Mouse (Mus musculus): ENCODE measurements around the gene Dnah10. TPM values are rescaled to one million over a fixed set of nuclear protein-coding genes. Genes with fewer than 3 reads are reported as not detected.

Gene Dnah10
- total RNA-seq, 2 experiments from 2014 or later: 0.03 to 0.05 TPM

DNA sequence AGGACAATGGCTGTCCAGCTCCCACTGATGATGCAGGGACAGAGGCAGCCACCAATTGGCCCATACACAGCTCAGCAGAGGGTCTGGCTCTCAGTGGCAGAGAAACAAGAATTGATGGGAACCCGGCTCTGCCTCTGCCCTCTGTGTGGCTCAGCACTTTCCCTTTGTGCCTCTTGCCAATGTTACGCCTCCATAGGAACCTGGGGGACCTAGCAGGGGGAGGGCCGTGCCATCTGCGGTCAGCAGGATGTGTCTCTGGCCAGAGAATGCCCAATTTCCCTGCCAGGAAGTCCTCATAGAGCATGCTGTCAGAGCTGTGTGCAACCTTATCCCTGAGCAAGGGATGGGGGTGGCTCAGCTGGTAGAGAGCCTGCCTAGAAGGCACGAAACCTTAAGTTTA is 89.9 kb downstream of the Dnah10 start:
- no peak for DNase-seq

DNA sequence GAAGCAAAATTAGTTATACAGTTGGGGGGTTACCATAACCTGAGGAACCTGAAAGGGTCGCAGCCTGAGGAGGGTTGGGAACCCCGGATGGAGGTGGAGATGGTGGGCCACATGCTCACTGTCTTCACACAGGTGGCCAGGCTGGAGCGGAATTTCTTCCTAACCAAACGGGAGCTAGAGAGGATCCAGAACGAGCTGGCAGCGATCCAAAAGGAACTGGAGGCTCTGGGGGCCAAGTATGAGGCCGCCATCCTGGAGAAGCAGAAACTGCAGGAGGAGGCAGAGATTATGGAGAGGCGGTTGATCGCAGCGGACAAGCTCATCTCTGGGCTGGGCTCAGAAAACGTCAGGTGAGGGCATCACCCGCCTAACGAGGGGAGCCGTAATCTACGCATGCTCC is 92.2 kb downstream of the Dnah10 start:
- DNase-seq: no peak

DNA sequence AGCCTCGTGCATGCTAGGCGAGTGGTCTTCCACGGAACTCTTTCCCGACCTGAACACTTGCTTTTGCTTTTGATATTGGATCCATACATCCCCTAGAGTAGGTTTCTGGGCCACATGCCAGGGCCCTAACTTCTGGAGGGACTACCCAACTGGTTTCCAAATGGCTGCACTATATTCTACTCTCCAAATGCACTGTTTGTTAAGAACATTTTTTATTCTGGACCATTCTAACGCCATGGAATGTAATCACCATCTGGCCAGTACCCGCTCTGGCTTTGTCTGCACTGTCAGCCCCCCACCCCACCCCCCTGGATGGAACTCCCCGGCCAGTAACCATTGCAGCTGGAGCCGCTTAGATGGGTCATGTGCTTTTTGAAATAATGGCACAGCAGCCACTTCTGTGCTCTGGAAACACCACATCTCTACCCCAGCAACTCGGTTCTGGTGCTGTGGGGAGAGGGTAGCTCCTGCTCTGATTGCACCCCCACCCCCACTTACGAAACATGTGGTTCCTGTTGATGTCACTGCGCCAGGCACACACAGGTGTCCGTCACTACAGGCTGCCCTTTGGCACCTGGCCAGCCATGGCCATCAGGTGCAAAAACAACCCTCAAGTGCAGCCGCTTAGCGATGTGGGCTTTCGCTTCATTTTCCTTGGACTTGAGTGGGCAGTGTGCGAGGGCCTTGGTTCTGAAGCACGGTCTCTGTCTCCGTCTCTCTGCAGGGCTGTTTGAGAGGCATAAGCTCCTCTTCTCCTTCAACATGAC is 97.4 kb downstream of the Dnah10 start:
- no peak for DNase-seq

DNA sequence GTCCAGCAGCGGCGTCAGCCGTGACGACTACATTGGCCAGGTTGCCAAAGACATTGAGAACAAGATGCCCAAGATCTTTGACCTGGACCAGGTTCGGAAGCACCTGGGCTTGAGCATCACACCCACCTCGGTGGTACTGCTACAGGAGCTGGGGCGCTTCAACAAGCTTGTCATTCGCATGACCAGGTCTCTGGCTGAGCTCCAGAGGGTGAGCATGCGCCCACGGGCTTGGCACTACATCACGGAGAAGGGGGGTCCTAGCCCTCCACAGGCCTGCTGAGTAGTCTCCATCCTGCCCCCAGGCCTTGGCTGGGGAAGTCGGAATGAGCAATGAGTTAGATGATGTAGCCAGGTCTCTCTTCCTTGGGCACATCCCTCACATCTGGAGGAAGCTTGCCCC is 105.4 kb downstream of the Dnah10 start:
- no peak for DNase-seq

DNA sequence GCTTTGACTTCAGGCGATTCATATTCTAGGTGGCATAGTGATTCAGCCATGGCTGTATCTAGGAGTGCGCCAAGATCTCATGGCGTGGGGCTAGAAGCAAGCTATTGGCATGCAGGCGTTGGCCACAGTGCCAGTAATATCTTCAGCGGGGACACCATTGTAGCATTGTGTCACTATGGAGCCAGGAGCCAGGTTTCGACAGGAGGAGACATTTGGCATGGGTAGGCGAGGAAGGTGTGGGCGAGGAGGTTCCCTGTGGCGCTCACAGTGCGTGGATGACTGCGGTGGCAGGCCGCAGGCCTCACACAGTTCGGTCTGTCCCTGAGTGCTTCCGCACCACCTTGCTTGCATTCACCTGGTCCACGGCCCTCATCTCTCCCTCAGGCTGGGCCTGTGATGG is 110.3 kb downstream of the Dnah10 start:
- DNase-seq: no peak

DNA sequence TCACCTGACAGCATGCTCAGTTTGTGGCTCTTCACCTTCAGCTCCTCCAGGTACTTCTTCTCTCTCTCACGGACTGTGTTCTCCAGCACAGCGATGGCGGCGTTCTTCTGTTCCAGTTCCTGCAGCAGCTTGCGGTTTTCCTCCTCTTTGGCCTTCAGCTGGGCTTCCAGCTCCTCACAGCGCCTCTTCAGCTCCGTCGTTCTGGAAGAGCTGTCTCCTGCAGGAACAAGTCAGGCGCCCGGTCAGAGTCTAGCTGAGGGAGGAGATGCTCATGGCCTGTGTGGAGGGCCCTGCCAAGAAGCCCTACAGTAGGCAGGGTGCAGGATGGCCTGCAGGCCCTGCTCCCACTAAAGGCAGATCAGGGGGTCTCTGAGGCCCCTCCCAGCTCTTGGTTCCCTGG is 111.2 kb downstream of the Dnah10 start:
- DNase-seq: no peak

DNA sequence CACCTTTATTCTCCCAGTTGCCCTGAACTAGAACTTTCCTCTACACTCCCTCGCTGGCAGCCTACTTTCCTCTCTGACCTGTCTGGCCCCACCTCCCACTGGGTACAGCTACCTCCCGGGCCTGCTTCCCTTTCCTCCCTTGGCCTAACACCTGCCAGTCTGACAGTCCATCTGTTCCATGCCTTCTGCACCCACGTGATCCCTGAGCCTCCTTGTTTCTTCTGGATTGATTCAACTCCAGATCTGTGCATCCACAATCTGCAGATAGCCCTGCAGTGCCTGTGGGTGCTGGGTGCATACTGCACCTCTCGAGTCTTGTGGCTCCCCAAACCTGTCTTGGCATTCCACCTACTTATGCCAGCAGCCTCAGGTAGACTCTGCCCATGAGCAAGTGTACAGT is 111.7 kb downstream of the Dnah10 start:
- DNase-seq: no peak

DNA sequence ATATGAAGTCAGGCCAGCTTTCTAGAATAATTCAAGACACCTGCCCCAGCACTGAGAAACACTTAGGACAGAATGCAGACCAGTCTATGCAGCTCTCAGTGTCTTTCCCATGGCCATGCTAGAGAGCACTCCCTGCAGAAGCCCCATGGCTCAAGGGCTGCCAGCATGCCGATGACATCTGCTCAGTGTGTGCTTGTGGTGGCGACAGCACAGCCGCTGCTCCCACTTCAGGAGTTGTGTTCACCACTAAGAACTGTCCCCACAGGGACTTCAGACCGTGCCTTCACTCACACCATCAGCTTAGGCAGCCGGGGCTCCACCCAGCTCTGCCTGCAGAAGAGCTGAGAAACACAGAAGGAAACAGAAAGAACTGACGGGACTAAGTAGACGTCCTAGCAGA is 115.3 kb downstream of the Dnah10 start:
- no peak for DNase-seq

DNA sequence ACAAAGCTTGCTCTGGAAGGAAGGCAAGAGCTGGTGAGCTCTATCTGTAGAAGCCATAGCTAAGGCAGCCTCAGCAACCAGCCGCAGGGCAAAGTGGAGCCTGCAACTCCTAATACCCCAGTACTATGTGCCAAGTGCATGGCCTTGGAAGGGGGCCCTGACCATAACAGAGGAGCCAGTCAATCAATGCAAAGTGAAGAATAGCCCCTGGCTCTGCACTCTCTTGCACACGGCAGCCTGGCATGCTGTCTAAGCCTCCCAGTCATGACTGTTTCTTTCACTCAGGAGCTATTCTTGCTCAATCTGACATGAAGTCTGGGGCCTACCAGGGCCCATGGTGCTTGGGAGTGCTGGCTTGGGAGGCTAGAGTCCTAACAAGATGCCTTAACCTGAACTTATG is 115.8 kb downstream of the Dnah10 start:
- DNase-seq: no peak

DNA sequence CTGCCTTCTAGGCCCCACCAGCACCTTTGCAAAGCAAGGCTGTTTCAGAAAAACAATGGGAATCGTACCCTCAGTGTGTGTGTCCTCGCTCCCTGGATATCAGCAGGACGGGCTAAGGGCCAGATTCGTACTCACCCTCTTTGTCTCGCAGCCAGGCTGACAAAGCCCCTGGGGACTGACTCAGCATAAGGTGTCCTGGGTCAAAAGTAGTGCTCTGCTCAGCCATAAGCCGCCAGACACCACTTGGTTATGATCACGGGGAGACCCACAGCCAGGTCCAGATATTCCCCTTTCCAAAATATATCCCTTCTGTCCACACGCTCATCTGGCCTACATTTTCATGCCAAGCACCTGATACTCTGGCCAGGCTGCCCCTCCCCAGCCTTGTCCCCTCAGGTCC is 118.5 kb downstream of the Dnah10 start:
- no peak for DNase-seq

DNA sequence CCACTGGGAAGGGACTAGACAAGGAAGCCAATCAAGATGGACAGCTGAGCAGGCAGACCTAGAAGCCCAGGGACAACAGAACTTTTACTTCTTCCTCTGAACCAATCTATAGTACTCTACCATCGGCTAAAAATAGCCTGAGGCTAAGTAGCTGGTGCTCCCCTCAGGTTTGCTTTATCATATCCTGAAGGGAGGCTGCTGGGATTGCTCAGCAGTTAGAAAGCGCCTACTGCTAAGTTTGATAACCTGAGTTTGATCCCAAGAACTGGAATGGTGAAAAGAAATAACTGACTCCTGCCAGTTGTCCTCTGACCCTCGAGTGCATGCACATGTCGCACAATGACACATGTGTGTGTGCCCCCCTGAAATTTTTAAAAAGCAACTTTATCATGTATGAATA is 120.0 kb downstream of the Dnah10 start:
- no peak for DNase-seq

DNA sequence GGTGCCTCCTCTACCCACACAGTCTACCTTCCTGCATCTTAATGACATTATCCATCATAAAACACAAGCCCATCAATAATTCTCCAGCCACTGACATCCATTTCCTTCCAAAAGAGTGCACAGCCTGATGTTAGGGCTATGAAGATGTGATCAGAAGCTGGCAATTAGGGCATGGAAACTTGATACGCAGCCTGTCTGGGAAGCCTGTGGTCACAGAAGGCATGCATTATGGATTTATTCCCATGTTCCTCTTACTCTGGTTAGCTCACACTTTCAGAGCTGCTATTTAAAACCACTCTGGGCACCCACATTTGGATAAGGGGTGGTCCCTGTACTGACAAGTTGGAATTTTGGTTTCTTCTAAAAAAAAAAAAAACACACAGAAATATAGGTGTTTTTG is 122.1 kb downstream of the Dnah10 start:
- DNase-seq: no peak

DNA sequence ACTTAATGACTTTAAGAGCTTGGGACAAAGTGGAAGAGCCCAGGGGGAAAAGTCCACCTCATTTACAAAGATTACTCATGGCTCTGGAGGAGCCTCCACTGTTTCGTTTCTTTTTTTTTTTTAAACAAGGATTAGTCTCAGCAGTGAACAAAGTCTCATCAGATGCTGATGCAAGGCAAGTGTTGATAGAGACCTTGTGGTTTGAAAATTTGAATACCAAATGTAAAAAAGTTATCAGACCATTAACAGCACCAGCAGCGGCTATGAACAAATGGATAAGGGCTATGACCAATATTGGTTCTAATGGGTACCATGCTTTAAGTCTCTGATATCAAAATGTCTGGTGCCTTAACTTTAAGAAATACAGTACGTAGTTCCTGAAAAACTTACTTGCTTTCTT is 124.1 kb downstream of the Dnah10 start:
- DNase-seq: no peak

DNA sequence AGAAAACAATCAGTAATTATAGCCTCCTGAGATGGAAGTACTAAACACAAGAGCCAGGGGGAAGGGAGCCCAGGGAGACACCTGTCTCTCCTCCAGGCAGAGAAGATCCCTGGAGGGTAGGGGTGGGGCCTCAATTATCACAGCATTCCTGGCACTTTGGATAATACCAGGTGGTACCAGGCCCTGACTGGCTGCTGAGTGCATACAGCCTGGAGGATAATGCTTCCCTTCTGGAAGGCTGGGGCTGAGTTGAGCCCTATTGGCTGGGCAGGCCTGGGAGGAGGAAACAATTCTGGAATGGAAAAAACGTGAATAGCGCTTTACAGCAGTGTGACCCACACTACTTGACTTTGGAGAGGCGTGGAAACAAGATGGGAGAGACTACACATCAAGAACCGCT is 126.7 kb downstream of the Dnah10 start:
- DNase-seq: no peak

DNA sequence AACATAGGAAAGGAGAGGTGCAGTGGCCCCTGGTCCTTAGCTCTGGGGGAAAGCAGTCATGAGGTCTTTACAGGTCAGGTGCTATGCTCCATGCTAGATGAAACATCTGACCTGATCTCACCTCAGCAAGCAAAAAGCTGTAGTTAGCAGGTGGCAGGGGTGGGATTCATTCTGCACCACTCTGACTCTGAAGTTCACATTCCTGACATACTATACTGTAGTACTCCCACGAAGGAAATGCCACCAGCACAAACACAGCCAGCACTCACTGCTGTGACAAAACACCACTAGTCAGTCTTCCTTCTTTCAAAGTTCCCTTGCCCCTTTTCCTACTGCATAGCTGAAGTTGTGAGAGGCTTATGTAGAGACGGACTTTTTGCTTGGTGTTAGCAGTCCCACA is 127.4 kb downstream of the Dnah10 start:
- no peak for DNase-seq

DNA sequence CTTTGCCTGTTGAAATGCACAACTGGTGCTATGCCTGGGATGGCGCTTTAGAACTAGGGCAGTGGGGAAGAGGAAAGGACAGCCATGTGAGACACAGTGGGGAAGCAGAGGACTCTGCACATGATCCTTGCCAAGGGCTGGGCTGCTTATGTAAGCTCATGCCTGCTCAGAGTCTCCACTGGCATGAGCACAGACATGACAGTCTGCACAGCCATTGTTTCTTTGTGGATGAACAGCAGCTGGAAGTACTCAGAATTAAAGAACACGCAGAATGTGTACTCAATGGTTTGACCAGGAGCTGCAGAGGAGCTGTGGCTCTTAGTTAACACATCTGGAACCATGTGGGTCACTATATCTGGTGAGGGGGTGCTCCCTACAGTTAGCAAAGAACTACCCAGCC is 128.2 kb downstream of the Dnah10 start:
- DNase-seq: no peak

DNA sequence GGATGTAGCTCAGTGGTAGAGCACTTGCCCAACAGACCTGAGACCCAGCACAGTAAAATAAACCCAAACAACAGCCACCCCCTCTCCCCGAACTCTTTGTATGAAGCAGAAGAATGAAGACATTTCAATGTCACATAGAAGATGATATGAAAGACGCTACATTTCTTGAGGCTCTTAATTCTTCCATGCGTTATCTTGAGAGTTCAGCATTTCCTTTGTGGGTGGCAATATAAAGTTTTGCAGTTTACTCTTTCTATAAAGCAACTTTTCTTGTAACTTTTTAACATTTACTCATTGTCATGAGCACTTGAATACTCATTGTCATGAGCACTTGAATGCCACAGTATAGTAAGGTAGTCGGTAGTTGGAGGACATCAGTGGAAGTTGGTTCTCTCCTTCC is 129.3 kb downstream of the Dnah10 start:
- DNase-seq: no peak

DNA sequence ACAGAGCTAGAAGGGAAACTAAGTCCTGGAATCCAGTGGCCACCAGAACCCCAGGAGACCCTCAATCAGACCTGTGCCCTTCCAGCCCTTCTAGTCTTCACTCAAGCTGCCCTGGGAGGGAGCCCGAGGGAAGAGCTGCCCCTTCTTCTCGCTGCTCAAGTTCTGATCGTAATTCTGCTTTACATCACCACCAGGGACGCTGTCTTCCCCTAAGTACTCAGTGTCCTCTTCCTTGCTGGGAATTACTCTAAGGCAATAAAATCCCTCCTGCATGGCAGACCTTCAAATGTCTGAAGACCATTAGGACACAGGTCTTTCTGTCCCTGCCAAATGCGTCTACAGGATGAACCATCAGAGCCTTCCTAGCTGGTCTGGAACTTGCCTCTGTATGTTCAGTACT is 135.1 kb downstream of the Dnah10 start:
- DNase-seq: no peak

DNA sequence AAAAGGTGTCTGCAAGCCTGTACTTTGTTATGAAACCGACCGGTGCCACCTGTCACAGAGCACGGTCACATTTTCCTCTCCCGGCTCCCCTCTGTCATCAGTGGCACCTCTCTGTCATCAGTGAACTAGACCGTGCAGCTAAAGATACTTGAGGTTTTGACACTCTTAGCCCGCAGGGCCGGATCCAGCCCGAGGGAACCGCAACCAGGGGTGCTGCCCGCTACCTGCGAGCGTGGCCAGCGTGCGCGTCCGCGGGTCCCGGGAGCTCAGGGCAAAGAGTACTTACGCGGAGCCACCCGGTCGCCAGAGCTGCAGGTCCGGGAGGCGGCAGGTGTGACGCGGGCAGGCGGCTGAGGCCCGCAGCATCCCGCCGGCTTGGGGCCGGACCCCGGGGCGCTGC is 136.6 kb downstream of the Dnah10 start:
- no peak for DNase-seq

DNA sequence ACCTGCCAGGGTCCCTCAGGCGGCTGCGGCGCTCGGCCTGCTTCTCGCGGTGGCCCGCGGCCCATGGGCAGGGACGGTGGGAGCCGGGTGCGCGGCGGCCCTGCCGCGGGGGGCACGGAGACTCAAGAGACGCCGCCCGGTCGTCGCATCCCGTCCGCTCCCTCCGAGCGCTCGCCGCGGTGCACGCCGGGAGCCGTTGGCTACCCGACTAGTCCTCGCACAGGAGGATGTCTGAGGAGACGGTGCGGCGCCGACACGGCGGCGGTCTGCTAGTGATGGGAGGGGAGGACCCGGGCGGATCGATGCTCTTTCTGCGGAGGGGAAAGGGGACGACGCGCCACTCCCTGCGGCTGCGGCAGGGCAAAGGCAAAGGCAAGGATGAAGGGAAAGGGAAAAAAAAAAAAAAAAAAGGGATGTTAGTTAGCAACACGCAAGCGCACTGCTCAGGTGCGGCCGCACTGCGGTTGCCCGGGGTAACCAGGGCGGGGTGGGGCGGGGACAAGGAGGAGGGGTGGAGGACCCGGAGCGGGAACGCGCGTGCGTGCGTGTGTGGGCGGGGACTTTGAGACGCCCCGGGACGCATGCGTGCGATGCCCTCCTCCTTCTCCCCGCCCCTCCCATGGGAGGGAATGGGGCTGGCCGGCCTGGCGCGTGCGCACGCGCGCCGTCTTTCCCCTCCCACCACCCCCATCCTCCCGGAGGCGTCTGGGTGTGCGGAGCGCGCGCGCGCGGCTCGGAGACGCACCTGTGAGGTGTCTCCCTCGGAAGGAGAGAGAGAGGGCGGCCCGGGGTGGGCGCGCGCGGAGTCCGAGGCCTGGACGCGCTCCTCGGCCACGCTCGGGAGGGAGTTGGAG is 137.4 kb downstream of the Dnah10 start, which contains the start of the genes Ccdc92 and Zfp664:
Ccdc92 (minus strand) TSS at position 412 of the 854 bp plus-strand sequence.
Zfp664 (plus strand) TSS at position 679 of the 854 bp plus-strand sequence.
- DNase-seq: peak; percentile 98

DNA sequence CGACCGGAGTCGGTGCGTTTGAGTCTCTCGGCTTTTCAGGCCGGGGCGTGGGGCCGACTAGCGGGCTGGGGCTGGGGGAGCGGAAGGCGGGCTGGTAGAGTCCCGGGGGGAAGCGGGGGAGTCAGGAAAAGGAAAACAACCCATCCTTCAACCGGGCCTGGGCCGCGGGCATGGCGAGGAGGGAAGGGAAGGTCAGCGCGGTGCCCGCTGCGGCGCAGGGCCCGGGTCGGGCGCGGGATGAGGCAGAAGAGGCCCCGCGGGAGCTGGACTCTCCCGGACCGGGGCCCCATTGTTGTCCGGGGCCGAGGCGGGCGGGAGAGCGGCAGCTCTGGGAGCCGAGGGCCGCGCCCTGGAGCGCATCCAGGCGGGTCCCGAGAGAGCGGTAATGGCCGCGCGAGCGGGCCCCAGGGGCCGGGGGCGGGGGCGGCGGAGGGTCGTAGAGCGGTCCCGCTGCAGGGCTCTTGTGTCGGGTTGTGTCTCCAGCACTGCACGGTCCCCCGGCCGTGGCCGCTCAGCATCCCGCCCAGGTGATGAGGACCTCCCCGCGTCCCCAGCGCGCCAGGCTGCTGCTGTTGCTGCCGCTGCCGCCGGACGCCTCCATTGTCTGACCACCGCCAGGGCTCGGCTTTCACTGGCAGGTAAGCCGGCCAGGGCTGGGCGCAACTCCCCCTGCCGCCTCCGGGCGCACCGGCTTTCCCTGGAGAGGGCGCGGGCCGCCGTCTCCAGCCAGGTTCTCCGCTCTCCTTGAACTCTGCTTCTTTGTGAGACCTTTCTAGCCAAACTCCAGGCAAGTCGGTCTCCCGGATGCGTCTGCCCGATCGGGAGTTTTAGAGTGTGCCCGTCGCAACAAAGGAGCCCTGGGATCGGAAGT is 138.2 kb downstream of the Dnah10 start:
- peak; percentile 31 for DNase-seq

DNA sequence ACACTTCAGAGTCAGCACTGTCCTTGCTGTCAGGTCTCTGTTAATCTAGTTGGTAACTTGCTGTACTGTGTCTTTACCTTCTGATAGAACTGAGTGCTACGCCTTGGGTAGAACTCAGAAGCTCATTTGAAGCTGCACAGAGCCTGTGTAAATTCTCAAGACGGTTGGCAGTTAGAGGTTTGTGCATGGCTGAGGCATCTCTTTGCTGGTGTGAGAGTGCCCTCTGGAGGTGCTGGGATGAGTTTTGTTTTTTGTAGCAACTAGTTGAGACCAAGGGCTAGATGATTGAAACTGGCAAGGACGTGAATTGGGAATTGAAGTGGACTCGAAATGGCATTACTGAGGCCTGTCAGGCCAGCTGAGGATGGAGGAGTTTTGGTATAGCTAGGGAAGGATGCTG is 144.1 kb downstream of the Dnah10 start:
- DNase-seq: peak; percentile 51

DNA sequence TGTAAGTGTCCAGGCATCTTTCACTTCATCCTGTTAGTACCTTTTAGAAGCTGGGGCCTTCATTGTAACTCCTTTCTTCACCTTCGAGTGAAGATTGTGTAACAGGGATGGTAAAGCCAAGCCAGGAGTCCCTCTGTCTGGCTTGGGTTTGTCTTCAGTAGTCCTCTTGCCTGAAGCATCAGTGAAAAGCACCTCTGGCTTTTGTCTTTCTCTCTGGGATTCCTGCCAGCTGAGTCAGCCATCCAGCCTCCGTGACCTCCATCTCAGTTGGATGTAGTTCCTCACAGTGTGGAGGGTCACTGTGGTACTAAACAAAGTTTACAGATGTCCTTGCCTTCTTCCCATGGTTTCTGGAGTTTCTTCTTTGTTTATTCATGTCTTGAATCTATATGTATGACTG is 147.1 kb downstream of the Dnah10 start:
- DNase-seq: no peak

All from gastrocnemius, postnatal 25 days (tissue).